Mouse (Mus musculus): ENCODE data around the gene Sdk2.
A peak's percentile ranks its signal among the peaks of the same experiment; 100 is the strongest.

DNA sequence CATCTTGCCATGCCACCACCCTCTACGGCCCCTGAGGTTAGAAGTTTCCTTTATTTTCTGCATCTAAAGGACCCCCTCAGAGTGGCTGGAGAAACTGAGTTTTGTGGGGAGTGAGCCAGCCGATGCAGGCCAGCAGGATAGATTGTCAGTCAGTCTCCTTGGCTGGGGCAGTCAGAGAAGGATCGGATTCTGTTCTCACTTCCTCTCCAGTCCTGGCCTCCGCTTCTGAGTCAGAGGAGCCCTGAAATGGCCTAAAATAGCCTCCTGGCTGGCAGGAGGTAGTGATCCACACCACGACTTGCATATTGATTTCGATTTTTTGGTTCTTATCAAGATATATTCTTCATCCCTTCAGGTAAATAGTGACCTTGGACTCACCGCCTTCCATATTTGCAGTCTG, 26.3 kb upstream of the Sdk2 start:
- TF ChIP-seq RCOR1 (conservative IDR thresholded peaks at IDR 0.05; ENCODE audit: low read depth, low read length) (no peak), EP300 (IDR thresholded peaks at IDR 0.05; ENCODE audit: low read length) (peak; percentile 72), CTCF (conservative IDR thresholded peaks at IDR 0.05 in 1 of 2, IDR thresholded peaks at IDR 0.05 in 1 of 2; ENCODE audit: low read depth in 2 of 2, low read length in 2 of 2) (no peak), ZMIZ1 (IDR thresholded peaks at IDR 0.05; ENCODE audit: low read depth, low read length) (no peak), UBTF (IDR thresholded peaks at IDR 0.05; ENCODE audit: low read depth, low read length) (no peak), POLR2A (IDR thresholded peaks at IDR 0.05; ENCODE audit: low read depth, low read length) (no peak), MAZ (IDR thresholded peaks at IDR 0.05; ENCODE audit: low read depth, low read length) (no peak), MYC (IDR thresholded peaks at IDR 0.05; ENCODE audit: low read depth, low read length) (no peak), CHD2 (IDR thresholded peaks at IDR 0.05; ENCODE audit: low read length) (no peak), MEF2A (IDR thresholded peaks at IDR 0.05; ENCODE audit: borderline replicate concordance, low read depth, low read length) (peak; percentile 92)

Data from CH12.LX (cell line).